25 mouse cellular contexts compared by ENCODE assay signal in genomic region chr1:174270643-174271042, GRCm38 (mm10). TPM values are rescaled to one million over a fixed set of nuclear protein-coding genes. Genes with fewer than 3 reads are reported as not detected.
"Had no signal": no experiment of that assay in that cellular context is flagged by ENCODE, and none has a peak within 500 bp of the region (broad histone marks: within the 10 kb centered on the region; RNA-seq: fewer than 3 reads in every experiment).

No protein-coding gene starts in this region.

- DNase-seq: retina, postnatal 1 day; right cerebral cortex, adult 18-20 months; right cerebral cortex, postnatal 14 days; right cerebral cortex, postnatal 25 days; right cerebral cortex, postnatal 4 days; spleen, adult 18-20 months; thymus, adult 18-20 months; thymus, adult 2 months; thymus, postnatal 14 days; thymus, postnatal 25 days; thymus, postnatal 36 days; thymus, postnatal 4 days had no signal

- H3K27me3 ChIP-seq: neural tube, embryonic 13.5 days; neural tube, embryonic 15.5 days; stomach, embryonic 15.5 days had no signal

- H3K9ac ChIP-seq: neural tube, embryonic 13.5 days; neural tube, embryonic 15.5 days; stomach, embryonic 15.5 days had no signal

- H3K27ac ChIP-seq: neural tube, embryonic 13.5 days; neural tube, embryonic 15.5 days; stomach, embryonic 15.5 days; stomach, postnatal 0 days had no signal

- H3K4me3 ChIP-seq: neural tube, embryonic 13.5 days; neural tube, embryonic 15.5 days; stomach, embryonic 15.5 days had no signal

- H3K4me2 ChIP-seq: neural tube, embryonic 13.5 days; neural tube, embryonic 15.5 days; stomach, embryonic 15.5 days had no signal

- H3K9me3 ChIP-seq: neural tube, embryonic 13.5 days; neural tube, embryonic 15.5 days; stomach, embryonic 15.5 days had no signal

- H3K36me3 ChIP-seq: neural tube, embryonic 13.5 days; neural tube, embryonic 15.5 days; stomach, embryonic 15.5 days had no signal

- H3K4me1 ChIP-seq: neural tube, embryonic 13.5 days; neural tube, embryonic 15.5 days; stomach, embryonic 15.5 days had no signal

RNA-seq across cellular contexts. Expression of gene Olfr419, which starts 18.8 kb away (rescaled TPM):
- total RNA-seq: neutrophil, adult 5-6 weeks had no signal
- polyA plus RNA-seq: neural tube, embryonic 13.5 days; neural tube, embryonic 14.5 days; neural tube, embryonic 15.5 days; small intestine, adult 2 months; spleen, adult 2 months; stomach, embryonic 14.5 days; stomach, embryonic 15.5 days; stomach, embryonic 16.5 days; stomach, postnatal 0 days; testis, adult 2 months; thymus, adult 2 months; thymus, postnatal 0 days; urinary bladder, adult 2 months had no signal

RNA-seq across cellular contexts. Expression of gene Mptx1, which starts 59.7 kb away (rescaled TPM):
- total RNA-seq: neutrophil, adult 5-6 weeks had no signal
- polyA plus RNA-seq: neural tube, embryonic 13.5 days; neural tube, embryonic 14.5 days; neural tube, embryonic 15.5 days; spleen, adult 2 months; stomach, embryonic 14.5 days; stomach, postnatal 0 days; testis, adult 2 months; thymus, adult 2 months; urinary bladder, adult 2 months had no signal
